Mouse (Mus musculus) spleen, adult 2 months (tissue): ENCODE data around the gene Dtl. TPM values are rescaled to one million over a fixed set of nuclear protein-coding genes. Genes with fewer than 3 reads are reported as not detected.

ENCODE experiments used
- DNase-seq, 2 experiments: peaks; one replicate each; pipeline versions ENCODE4 v3.0.0 to v3.0.0-alpha.2; 2012 to 2021; ENCODE audit warnings: low spot score in 2 of 2, low read depth in 1 of 2
- H3K27ac ChIP-seq: fragments of 200-500 bp; 2 replicates; pipeline ENCODE4 v1.5.1; 2012; ENCODE audit warnings: low read length, inconsistent platforms; ENCODE audit not compliant: insufficient read depth
- H3K27me3 ChIP-seq: fragments of 200-500 bp; 2 replicates; pipeline ENCODE4 v1.6.1; 2012; ENCODE audit warnings: mild to moderate bottlenecking, moderate library complexity, low read length, inconsistent platforms; ENCODE audit not compliant: control insufficient read depth, insufficient read depth
- H3K36me3 ChIP-seq: fragments of 200-500 bp; 2 replicates; pipeline ENCODE4 v1.6.1; 2012; ENCODE audit warnings: mild to moderate bottlenecking, low read length, inconsistent platforms; ENCODE audit not compliant: control insufficient read depth, insufficient read depth
- H3K4me1 ChIP-seq: fragments of 200-500 bp; 2 replicates; pipeline ENCODE4 v1.6.1; 2011; ENCODE audit warnings: inconsistent platforms; ENCODE audit not compliant: control insufficient read depth, insufficient read depth, insufficient read length
- H3K4me3 ChIP-seq: fragments of 200-500 bp; 2 replicates; pipeline ENCODE4 v1.5.1; 2011; ENCODE audit warnings: mild to moderate bottlenecking, inconsistent platforms; ENCODE audit not compliant: insufficient read depth, insufficient read length; ENCODE audit errors: extremely low read depth
- CTCF ChIP-seq: fragments of 200-500 bp; IDR thresholded peaks from 2 replicates; pipeline ENCODE4 v1.5.1; 2011; ENCODE audit warnings: mild to moderate bottlenecking, inconsistent platforms; ENCODE audit not compliant: insufficient read depth, insufficient read length, insufficient replicate concordance; ENCODE audit errors: extremely low read depth
- POLR2A ChIP-seq: fragments of 200-500 bp; IDR thresholded peaks from 2 replicates; pipeline ENCODE4 v1.6.1; 2011; ENCODE audit warnings: low read depth, low read length, inconsistent platforms
- WGBS: fragments of 180-500 bp; shearing (Covaris S2); methylation state at CpG from one replicate; pipeline ENCODE4 v1.1.7; 2018; 5-methylcytosine and 5-hydroxymethylcytosine counted together
- polyA plus RNA-seq: library from polyadenylated mRNA; depleted of rRNA; stranded (reverse); fragments of >200 nt; gene quantifications from 2 replicates; pipeline ENCODE4 v1.2.3, GENCODE M21; 2012; rRNA removed

Dtl gene
- 1.7 and 2.2 TPM in 2 replicates for polyA plus RNA-seq

- Histone ChIP-seq H3K4me1 (peaks cover 6% of the 10 kb centered on the region; the same call in 1 of the 2 replicates), H3K27me3 (no peaks in the 10 kb centered on the region), H3K4me3 (peak within 1 kb of the TSS; percentile 75), H3K36me3 (no peaks in the 10 kb centered on the region), H3K27ac (peak within 1 kb of the TSS; percentile 91)
- WGBS: under 1% methylated on average over 70 of the region's 70 CpGs
- TF ChIP-seq CTCF (peak; percentile 80), POLR2A (peak; percentile 68)
- DNase-seq: peak; percentile 99 to 100
These were observed at the start of gene Dtl, which contains the start of gene Ints7 for GRCm38 (mm10) chr1:191575458-191576247. TSS of gene Dtl (minus strand) at chr1:191575544. TSS of gene Ints7 (plus strand) at chr1:191575636.

GRCm38 (mm10) chr1:191625026-191625425 is 49.7 kb upstream of the Dtl start:
- H3K36me3 ChIP-seq: peaks cover 17% of the 10 kb centered on the region
- 55% methylated on average over 6 of the region's 6 CpGs for WGBS
- no peaks in the 10 kb centered on the region for H3K27me3 ChIP-seq
- no peak for DNase-seq
- no peak overlapping the region for H3K27ac ChIP-seq
- peaks cover 4% of the 10 kb centered on the region; the same call in 1 of the 2 replicates for H3K4me1 ChIP-seq
- H3K4me3 ChIP-seq: no peak overlapping the region
- TF ChIP-seq POLR2A (no peak), CTCF (no peak)

- H3K4me1 ChIP-seq: peaks cover 4% of the 10 kb centered on the region; the same call in 1 of the 2 replicates
- H3K27me3 ChIP-seq: no peaks in the 10 kb centered on the region
- 45% methylated on average over 6 of the region's 6 CpGs for WGBS
- no peak for TF ChIP-seq CTCF
- H3K27ac ChIP-seq: no peak overlapping the region
- H3K36me3 ChIP-seq: peaks cover 21% of the 10 kb centered on the region
- DNase-seq: no peak
- no peak overlapping the region for H3K4me3 ChIP-seq
These were observed 49.1 kb upstream of the Dtl start for GRCm38 (mm10) chr1:191624492-191624891.

- 91% methylated on average over 8 of the region's 8 CpGs for WGBS
- Histone ChIP-seq H3K4me1 (peaks cover 4% of the 10 kb centered on the region; the same call in 1 of the 2 replicates), H3K36me3 (peaks cover 29% of the 10 kb centered on the region), H3K4me3 (no peak overlapping the region), H3K27me3 (no peaks in the 10 kb centered on the region), H3K27ac (no peak overlapping the region)
- TF ChIP-seq CTCF (no peak), POLR2A (no peak)
- no peak for DNase-seq
These were observed 47.5 kb upstream of the Dtl start for GRCm38 (mm10) chr1:191622801-191623200.

- TF ChIP-seq CTCF: no peak
- no peak for TF ChIP-seq POLR2A
- 92% methylated on average over 8 of the region's 8 CpGs for WGBS
- Histone ChIP-seq H3K36me3 (peaks cover 39% of the 10 kb centered on the region), H3K27ac (no peak overlapping the region), H3K27me3 (no peaks in the 10 kb centered on the region), H3K4me1 (peaks cover 4% of the 10 kb centered on the region; the same call in 1 of the 2 replicates), H3K4me3 (no peak overlapping the region)
- no peak for DNase-seq
These were observed 45.8 kb upstream of the Dtl start for GRCm38 (mm10) chr1:191621096-191621495.

- Histone ChIP-seq H3K27ac (no peak overlapping the region), H3K4me1 (no peaks in the 10 kb centered on the region), H3K4me3 (no peak overlapping the region), H3K36me3 (peaks cover 58% of the 10 kb centered on the region), H3K27me3 (no peaks in the 10 kb centered on the region)
- TF ChIP-seq CTCF (no peak), POLR2A (no peak)
- no peak for DNase-seq
- WGBS: 93% methylated on average over 12 of the region's 12 CpGs
These were observed 42.9 kb upstream of the Dtl start for GRCm38 (mm10) chr1:191618067-191618766.
